Mouse (Mus musculus): ENCODE measurements at regions not wholly inside any gene's neighbourhood (a gene's known extent, or its start where the extent isn't known, plus 50 kb on each side); places are given as distances from the start of the nearest gene placed in this dataset.

DNA sequence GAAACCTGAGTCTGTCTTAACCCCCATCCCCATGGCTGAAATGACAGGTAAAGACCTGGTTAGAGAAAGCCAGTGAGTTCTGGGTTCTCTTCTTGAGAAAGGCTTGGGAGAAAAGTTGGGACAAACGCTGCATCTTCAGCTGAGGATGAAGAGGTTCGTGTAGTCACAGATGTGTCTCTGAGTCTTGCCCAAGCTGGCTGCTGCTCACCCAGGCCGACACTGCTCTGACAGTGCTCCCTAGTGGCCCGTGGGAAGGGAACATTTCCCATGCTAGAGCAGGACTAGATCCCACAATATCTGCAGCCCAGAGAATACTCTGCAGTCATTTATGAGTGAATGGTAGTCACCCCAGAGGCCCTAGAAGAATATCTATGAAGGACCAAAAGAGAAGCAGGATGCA is 165.3 kb downstream of the Cemip2 start:
- TF ChIP-seq NANOG (IDR thresholded peaks at IDR 0.05; ENCODE audit: borderline replicate concordance, low read length) (no peak), POU5F1 (IDR thresholded peaks at IDR 0.05; ENCODE audit: borderline replicate concordance, low read length) (no peak), CTCF (conservative IDR thresholded peaks at IDR 0.05; ENCODE audit: low read length) (no peak)
- no peak overlapping the region for H3K4me3 ChIP-seq (replicated peaks; ENCODE audit: low read length)
- no peaks in the 10 kb centered on the region for H3K36me3 ChIP-seq (ENCODE audit: insufficient read depth, low read length)
- H3K27me3 ChIP-seq (ENCODE audit: insufficient read depth, low read length), result no peaks in the 10 kb centered on the region
- no peaks in the 10 kb centered on the region for H3K4me1 ChIP-seq (replicated peaks; ENCODE audit: low read depth, low read length)
- no peaks in the 10 kb centered on the region for H3K9me3 ChIP-seq (ENCODE audit: low read length)

GRCm38 (mm10) chr19:21946262-21946922 is 168.2 kb downstream of the Cemip2 start:
- no peak for TF ChIP-seq CTCF (conservative IDR thresholded peaks at IDR 0.05; ENCODE audit: low read length)
- no peak for TF ChIP-seq NANOG (IDR thresholded peaks at IDR 0.05; ENCODE audit: borderline replicate concordance, low read length)
- no peak for TF ChIP-seq POU5F1 (IDR thresholded peaks at IDR 0.05; ENCODE audit: borderline replicate concordance, low read length)
- H3K9me3 ChIP-seq (ENCODE audit: low read length), result no peaks in the 10 kb centered on the region
- H3K4me3 ChIP-seq (replicated peaks; ENCODE audit: low read length), result no peak overlapping the region
- H3K36me3 ChIP-seq (ENCODE audit: insufficient read depth, low read length), result no peaks in the 10 kb centered on the region
- no peaks in the 10 kb centered on the region for H3K4me1 ChIP-seq (replicated peaks; ENCODE audit: low read depth, low read length)
- H3K27me3 ChIP-seq (ENCODE audit: insufficient read depth, low read length), result no peaks in the 10 kb centered on the region

DNA sequence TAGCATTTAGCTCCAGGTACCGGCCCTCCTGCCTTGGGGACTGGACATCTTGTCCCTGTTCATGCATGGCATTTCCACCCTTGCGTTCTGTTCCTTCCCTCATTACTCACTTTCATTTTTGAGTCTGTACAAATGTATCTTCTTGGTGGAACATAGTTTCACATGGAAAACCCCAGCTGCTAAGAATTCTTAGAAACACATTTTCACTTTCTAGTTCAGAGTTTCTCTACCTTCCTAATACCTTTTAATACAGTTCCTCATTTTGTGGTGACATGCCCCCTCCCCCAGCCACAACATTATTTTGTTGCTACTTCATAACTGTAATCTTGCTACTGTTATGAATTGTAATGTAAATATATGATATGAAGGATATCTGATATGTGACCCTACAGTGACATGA is 169.9 kb downstream of the Cemip2 start:
- H3K36me3 ChIP-seq (ENCODE audit: insufficient read depth, low read length), result no peaks in the 10 kb centered on the region
- TF ChIP-seq CTCF (conservative IDR thresholded peaks at IDR 0.05; ENCODE audit: low read length) (no peak), POU5F1 (IDR thresholded peaks at IDR 0.05; ENCODE audit: borderline replicate concordance, low read length) (no peak), NANOG (IDR thresholded peaks at IDR 0.05; ENCODE audit: borderline replicate concordance, low read length) (no peak)
- no peaks in the 10 kb centered on the region for H3K27me3 ChIP-seq (ENCODE audit: insufficient read depth, low read length)
- no peaks in the 10 kb centered on the region for H3K9me3 ChIP-seq (ENCODE audit: low read length)
- H3K4me3 ChIP-seq (replicated peaks; ENCODE audit: low read length), result no peak overlapping the region
- H3K4me1 ChIP-seq (replicated peaks; ENCODE audit: low read depth, low read length), result peaks cover 12% of the 10 kb centered on the region

DNA sequence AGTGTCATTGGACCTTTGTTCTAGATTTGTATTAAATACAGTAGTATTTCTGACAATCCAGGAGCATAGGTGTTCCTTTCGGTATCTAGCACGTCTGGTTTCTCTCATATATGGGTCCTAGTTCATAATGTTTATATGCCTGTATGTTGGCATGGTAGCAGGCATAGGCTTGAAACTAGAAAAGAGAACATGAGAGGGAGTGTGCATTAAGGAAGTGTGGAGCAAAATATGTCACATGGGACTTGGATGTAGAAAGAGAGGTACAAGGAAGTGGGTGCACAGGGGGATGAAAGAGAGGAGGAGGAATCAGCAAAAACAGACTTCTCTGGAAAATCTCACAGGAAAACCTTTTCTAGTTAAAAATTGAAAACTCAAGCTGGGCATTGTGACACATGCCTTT is 176.2 kb upstream of the Trpm3 start:
- TF ChIP-seq NANOG (IDR thresholded peaks at IDR 0.05; ENCODE audit: borderline replicate concordance, low read length), result no peak
- TF ChIP-seq POU5F1 (IDR thresholded peaks at IDR 0.05; ENCODE audit: borderline replicate concordance, low read length), result no peak
- no peak for TF ChIP-seq CTCF (conservative IDR thresholded peaks at IDR 0.05; ENCODE audit: low read length)
- H3K9me3 ChIP-seq (ENCODE audit: low read length), result no peaks in the 10 kb centered on the region
- no peaks in the 10 kb centered on the region for H3K36me3 ChIP-seq (ENCODE audit: insufficient read depth, low read length)
- H3K4me1 ChIP-seq (replicated peaks; ENCODE audit: low read depth, low read length), result no peaks in the 10 kb centered on the region
- H3K27me3 ChIP-seq (ENCODE audit: insufficient read depth, low read length), result no peaks in the 10 kb centered on the region
- no peak overlapping the region for H3K4me3 ChIP-seq (replicated peaks; ENCODE audit: low read length)

- Histone ChIP-seq H3K4me1 (replicated peaks; ENCODE audit: low read depth, low read length) (peaks cover 4% of the 10 kb centered on the region; the same call in 1 of the 2 replicates), H3K4me3 (replicated peaks; ENCODE audit: low read length) (no peak overlapping the region), H3K36me3 (ENCODE audit: insufficient read depth, low read length) (no peaks in the 10 kb centered on the region), H3K9me3 (ENCODE audit: low read length) (no peaks in the 10 kb centered on the region), H3K27me3 (ENCODE audit: insufficient read depth, low read length) (no peaks in the 10 kb centered on the region)
- TF ChIP-seq POU5F1 (IDR thresholded peaks at IDR 0.05; ENCODE audit: borderline replicate concordance, low read length) (no peak), CTCF (conservative IDR thresholded peaks at IDR 0.05; ENCODE audit: low read length) (no peak), NANOG (IDR thresholded peaks at IDR 0.05; ENCODE audit: borderline replicate concordance, low read length) (no peak)
Measured at GRCm38 (mm10) chr19:21989857-21990256, 149.0 kb upstream of the Trpm3 start.

GRCm38 (mm10) chr19:21990970-21991369 is 147.9 kb upstream of the Trpm3 start:
- H3K4me3 ChIP-seq (replicated peaks; ENCODE audit: low read length), result no peak overlapping the region
- no peaks in the 10 kb centered on the region for H3K36me3 ChIP-seq (ENCODE audit: insufficient read depth, low read length)
- no peaks in the 10 kb centered on the region for H3K27me3 ChIP-seq (ENCODE audit: insufficient read depth, low read length)
- no peaks in the 10 kb centered on the region for H3K9me3 ChIP-seq (ENCODE audit: low read length)
- H3K4me1 ChIP-seq (replicated peaks; ENCODE audit: low read depth, low read length), result peaks cover 4% of the 10 kb centered on the region; the same call in 1 of the 2 replicates
- TF ChIP-seq CTCF (conservative IDR thresholded peaks at IDR 0.05; ENCODE audit: low read length), result no peak
- TF ChIP-seq POU5F1 (IDR thresholded peaks at IDR 0.05; ENCODE audit: borderline replicate concordance, low read length), result no peak
- no peak for TF ChIP-seq NANOG (IDR thresholded peaks at IDR 0.05; ENCODE audit: borderline replicate concordance, low read length)

DNA sequence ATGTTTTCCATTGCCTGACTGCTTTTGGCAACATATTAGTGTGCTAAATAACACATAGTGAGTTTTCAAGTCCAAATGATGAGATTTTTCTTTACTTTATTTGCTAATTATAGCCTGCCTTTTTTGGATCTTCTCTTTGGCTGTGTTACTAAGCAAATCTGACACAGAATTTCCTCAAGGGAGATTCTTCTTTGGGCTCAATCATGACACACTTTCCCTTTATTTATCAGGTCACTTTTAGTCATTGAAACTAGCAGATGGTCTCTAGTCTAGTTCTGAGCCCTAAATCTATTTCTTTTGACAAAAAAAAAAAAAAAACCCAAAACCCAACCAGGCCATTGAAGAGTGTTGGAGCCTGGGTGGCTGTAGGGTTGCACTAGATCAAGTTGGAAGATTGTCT is 147.4 kb upstream of the Trpm3 start:
- no peaks in the 10 kb centered on the region for H3K36me3 ChIP-seq (ENCODE audit: insufficient read depth, low read length)
- no peak for TF ChIP-seq POU5F1 (IDR thresholded peaks at IDR 0.05; ENCODE audit: borderline replicate concordance, low read length)
- TF ChIP-seq NANOG (IDR thresholded peaks at IDR 0.05; ENCODE audit: borderline replicate concordance, low read length), result no peak
- no peak for TF ChIP-seq CTCF (conservative IDR thresholded peaks at IDR 0.05; ENCODE audit: low read length)
- H3K4me1 ChIP-seq (replicated peaks; ENCODE audit: low read depth, low read length), result peaks cover 4% of the 10 kb centered on the region; the same call in 1 of the 2 replicates
- no peak overlapping the region for H3K4me3 ChIP-seq (replicated peaks; ENCODE audit: low read length)
- no peaks in the 10 kb centered on the region for H3K27me3 ChIP-seq (ENCODE audit: insufficient read depth, low read length)
- H3K9me3 ChIP-seq (ENCODE audit: low read length), result no peaks in the 10 kb centered on the region

DNA sequence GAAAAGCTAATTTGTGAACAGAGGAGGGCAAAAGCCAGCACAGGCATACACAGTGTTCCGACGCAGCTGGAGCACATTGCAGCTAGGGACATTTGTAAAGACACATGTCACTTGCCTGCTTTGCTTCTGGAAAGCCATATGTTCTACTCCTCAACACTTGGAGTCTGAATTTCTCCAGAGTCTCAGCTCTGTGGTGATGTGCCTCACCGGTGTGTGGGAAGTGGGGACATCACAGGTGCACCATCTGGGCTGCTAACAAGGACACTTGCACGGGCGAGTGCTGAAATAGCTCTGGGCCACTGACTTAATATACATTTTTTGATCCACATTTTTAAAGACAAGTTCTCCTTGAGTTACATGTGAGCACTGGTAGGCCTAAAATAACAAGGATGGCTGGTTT is 139.2 kb upstream of the Trpm3 start:
- H3K4me3 ChIP-seq (replicated peaks; ENCODE audit: low read length), result no peak overlapping the region
- no peaks in the 10 kb centered on the region for H3K9me3 ChIP-seq (ENCODE audit: low read length)
- TF ChIP-seq CTCF (conservative IDR thresholded peaks at IDR 0.05; ENCODE audit: low read length) (no peak), POU5F1 (IDR thresholded peaks at IDR 0.05; ENCODE audit: borderline replicate concordance, low read length) (no peak), NANOG (IDR thresholded peaks at IDR 0.05; ENCODE audit: borderline replicate concordance, low read length) (no peak)
- no peaks in the 10 kb centered on the region for H3K27me3 ChIP-seq (ENCODE audit: insufficient read depth, low read length)
- H3K36me3 ChIP-seq (ENCODE audit: insufficient read depth, low read length), result no peaks in the 10 kb centered on the region
- no peaks in the 10 kb centered on the region for H3K4me1 ChIP-seq (replicated peaks; ENCODE audit: low read depth, low read length)
